ENCODE assay signal across 20 mouse cellular contexts in genomic region chr6:48664750-48665149, GRCm38 (mm10). TPM values are rescaled to one million over a fixed set of nuclear protein-coding genes. Genes with fewer than 3 reads are reported as not detected.
DNase-seq lines count a peak whose midpoint lies in the region; TF ChIP-seq lines count a peak whose summit lies in the region.
"Had no signal": no experiment of that assay in that cellular context is flagged by ENCODE, and none has a peak within 500 bp of the region (broad histone marks: within the 10 kb centered on the region; RNA-seq: fewer than 3 reads in every experiment).

No protein-coding gene starts in this region.

- no peaks in the 10 kb centered on the region for H3K27me3 ChIP-seq in kidney, adult 2 months (replicated peaks; ENCODE audit: control insufficient read depth, insufficient read depth, low read length)
- H3K27me3 ChIP-seq: forebrain, embryonic 15.5 days; hindbrain, embryonic 12.5 days had no signal

- peak; percentile 1 for DNase-seq in kidney, adult 18-20 months
- no peak for DNase-seq in kidney, adult 2 months
- DNase-seq in spleen, postnatal 36 days (ENCODE audit: low spot score in 2 of 2) = peak; percentile 54 to 65
- no peak for DNase-seq in spleen, postnatal 14 days (ENCODE audit: low spot score in 2 of 2)
- DNase-seq in naive thymus-derived CD4-positive, alpha-beta T cell, adult 2 months (ENCODE audit: low read depth) = peak; percentile 36
- DNase-seq in lung, postnatal 4 days = no peak
- no peak for DNase-seq in urinary bladder, postnatal 10 days (ENCODE audit: low spot score)
- DNase-seq: adrenal gland, adult 8-10 months; adrenal gland, postnatal 36 days; cerebellum, adult 2 months; gastrocnemius, postnatal 36 days; heart, adult 18-20 months; heart, postnatal 10 days; heart, postnatal 4 days had no signal

- no peak for TF ChIP-seq POLR2A in kidney, adult 2 months (IDR thresholded peaks at IDR 0.05; ENCODE audit: low read depth, low read length)

- no peak overlapping the region for H3K4me3 ChIP-seq in kidney, adult 2 months (ENCODE audit: insufficient read depth, low read depth, low read length)
- H3K4me3 ChIP-seq: embryonic facial prominence, embryonic 10.5 days; erythroblast, embryonic 14.5 days; forebrain, embryonic 15.5 days; heart, embryonic 10.5 days; hindbrain, embryonic 12.5 days had no signal

- whole genome bisulfite sequencing in kidney, adult 2 months = 65% methylated on average over 4 of the region's 4 CpGs

- TF ChIP-seq CTCF in kidney, adult 2 months (conservative IDR thresholded peaks at IDR 0.05; ENCODE audit: insufficient read depth, insufficient read length, low read depth, low read length) = no peak

- peaks cover 17% of the 10 kb centered on the region for H3K4me1 ChIP-seq in kidney, adult 2 months (ENCODE audit: control insufficient read depth, insufficient read depth, low read length)
- H3K4me1 ChIP-seq: embryonic facial prominence, embryonic 10.5 days; forebrain, embryonic 15.5 days; heart, embryonic 10.5 days; hindbrain, embryonic 12.5 days had no signal

- no peaks in the 10 kb centered on the region for H3K36me3 ChIP-seq in kidney, adult 2 months (ENCODE audit: control insufficient read depth, insufficient read depth, low read length)
- H3K36me3 ChIP-seq: embryonic facial prominence, embryonic 10.5 days; forebrain, embryonic 15.5 days; heart, embryonic 10.5 days; hindbrain, embryonic 12.5 days had no signal

- H3K27ac ChIP-seq in kidney, adult 2 months (ENCODE audit: insufficient read depth, low read depth, low read length) = no peak overlapping the region
- H3K27ac ChIP-seq: embryonic facial prominence, embryonic 10.5 days; forebrain, embryonic 15.5 days; heart, embryonic 10.5 days; hindbrain, embryonic 12.5 days had no signal

RNA-seq across cellular contexts. Expression of gene Gimap9, which starts 11.2 kb away (rescaled TPM):
- polyA plus RNA-seq in kidney, adult 2 months (2012; rRNA removed) = 6.8 and 10.1 TPM in 2 replicates
- polyA plus RNA-seq: erythroblast, embryonic 14.5 days had no signal

RNA-seq across cellular contexts. Expression of gene Gimap8, which starts 17.7 kb away (rescaled TPM):
- polyA plus RNA-seq in kidney, adult 2 months (2012; rRNA removed) = 6.1 and 9.1 TPM in 2 replicates
- polyA plus RNA-seq: C2C12; erythroblast, embryonic 14.5 days had no signal

RNA-seq across cellular contexts. Expression of gene Gimap4, which starts 19.6 kb away (rescaled TPM):
- 27.5 and 44.3 TPM in 2 replicates for polyA plus RNA-seq in kidney, adult 2 months (2012; rRNA removed)
- polyA plus RNA-seq: erythroblast, embryonic 14.5 days had no signal

RNA-seq across cellular contexts. Expression of gene AI854703, which starts 38.2 kb away (rescaled TPM):
- 30.9 and 37.4 TPM in 2 replicates for polyA plus RNA-seq in kidney, adult 2 months (2012; rRNA removed)
- polyA plus RNA-seq: erythroblast, embryonic 14.5 days had no signal

RNA-seq across cellular contexts. Expression of gene Gimap6, which starts 43.3 kb away (rescaled TPM):
- polyA plus RNA-seq in kidney, adult 2 months (2012; rRNA removed) = 14.2 and 24.0 TPM in 2 replicates
- polyA plus RNA-seq: C2C12; erythroblast, embryonic 14.5 days had no signal

Comparison
In these comparisons a context has a peak if more than half of its experiments do, and no peak if none do; other contexts are left out.
1. DNase-seq: peak in kidney, adult 18-20 months (single experiment), spleen, postnatal 36 days (2 of 2) and naive thymus-derived CD4-positive, alpha-beta T cell, adult 2 months (single experiment); none in kidney, adult 2 months (single experiment), spleen, postnatal 14 days (0 of 2), lung, postnatal 4 days (0 of 2) and urinary bladder, postnatal 10 days (single experiment).